Mouse (Mus musculus): ENCODE data around the gene Ddx43. TPM values are rescaled to one million over a fixed set of nuclear protein-coding genes. Genes with fewer than 3 reads are reported as not detected.
"Not testable (repeated sequence)": the region's sequence is repeated elsewhere in the genome, so short reads cannot be mapped to it uniquely, and the experiment has no call there.

Gene Ddx43
- polyA plus RNA-seq, 1 experiment from 2014 or later: 0.44 TPM

- no peak overlapping the region for H3K4me2 ChIP-seq (ENCODE audit: low read length)
- H3K36me3 ChIP-seq (ENCODE audit: control insufficient read depth, insufficient read depth, low read length): no peaks in the 10 kb centered on the region
- peak; percentile 60; the same call in 1 of the 2 replicates for ATAC-seq
- WGBS: 13% methylated on average over 9 of the region's 9 CpGs
- H3K27me3 ChIP-seq (replicated peaks; ENCODE audit: control insufficient read depth, insufficient read depth, low read length): no peaks in the 10 kb centered on the region
- H3K4me1 ChIP-seq (ENCODE audit: control insufficient read depth, insufficient read depth, low read depth, low read length): no peaks in the 10 kb centered on the region
- no peak overlapping the region for H3K9ac ChIP-seq (ENCODE audit: low read depth, low read length)
- no peak overlapping the region for H3K27ac ChIP-seq (ENCODE audit: low read depth, low read length)
- no peak overlapping the region for H3K4me3 ChIP-seq (ENCODE audit: low read length)
- H3K9me3 ChIP-seq (ENCODE audit: control insufficient read depth, low read length): no peaks in the 10 kb centered on the region
These were observed 37.5 kb upstream of the Ddx43 start for GRCm38 (mm10) chr9:78358053-78358452.

DNA sequence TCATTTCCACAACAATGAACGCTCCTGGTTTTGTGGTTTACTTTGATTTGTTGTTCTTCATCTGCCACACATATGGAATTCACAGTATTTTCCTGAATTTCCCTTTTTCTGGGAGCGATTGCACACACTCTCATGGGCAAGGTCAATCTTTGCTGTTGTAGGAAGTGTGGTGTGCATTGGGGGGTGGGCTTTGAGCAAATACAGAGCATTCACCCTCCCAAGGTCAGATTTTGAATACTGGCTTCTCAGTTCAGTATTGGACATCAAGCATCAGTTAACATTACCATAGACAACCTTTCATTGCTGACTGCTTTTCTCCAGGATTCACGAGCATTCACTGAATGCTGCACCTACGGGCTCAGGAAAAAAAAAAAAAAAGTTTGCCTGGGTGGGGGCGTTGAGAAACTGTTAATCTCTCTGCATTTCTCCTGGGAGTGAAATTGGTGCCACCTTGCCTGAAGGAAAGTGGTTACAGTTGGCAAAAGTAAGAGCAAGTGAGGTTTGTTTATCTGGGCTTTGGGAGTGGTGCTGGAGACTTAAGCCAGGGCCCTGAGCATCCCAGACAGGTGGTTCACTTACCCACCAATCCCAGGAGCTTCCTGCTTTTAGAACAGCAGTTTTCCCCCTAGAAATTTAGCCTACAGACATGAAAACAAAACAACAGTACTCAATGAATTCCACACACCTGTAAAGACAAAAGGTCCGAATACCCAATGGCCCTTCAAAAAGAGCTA, 35.7 kb upstream of the Ddx43 start:
- no peaks in the 10 kb centered on the region for H3K4me1 ChIP-seq (ENCODE audit: control insufficient read depth, insufficient read depth, low read depth, low read length)
- H3K4me3 ChIP-seq (ENCODE audit: low read length): no peak overlapping the region
- no peak overlapping the region for H3K9ac ChIP-seq (ENCODE audit: low read depth, low read length)
- 85% methylated on average over 6 of the region's 6 CpGs for WGBS
- H3K4me2 ChIP-seq (ENCODE audit: low read length): no peak overlapping the region
- no peaks in the 10 kb centered on the region for H3K9me3 ChIP-seq (ENCODE audit: control insufficient read depth, low read length)
- H3K27me3 ChIP-seq (replicated peaks; ENCODE audit: control insufficient read depth, insufficient read depth, low read length): no peaks in the 10 kb centered on the region
- ATAC-seq: no peak
- H3K27ac ChIP-seq (ENCODE audit: low read depth, low read length): no peak overlapping the region
- no peaks in the 10 kb centered on the region for H3K36me3 ChIP-seq (ENCODE audit: control insufficient read depth, insufficient read depth, low read length)

DNA sequence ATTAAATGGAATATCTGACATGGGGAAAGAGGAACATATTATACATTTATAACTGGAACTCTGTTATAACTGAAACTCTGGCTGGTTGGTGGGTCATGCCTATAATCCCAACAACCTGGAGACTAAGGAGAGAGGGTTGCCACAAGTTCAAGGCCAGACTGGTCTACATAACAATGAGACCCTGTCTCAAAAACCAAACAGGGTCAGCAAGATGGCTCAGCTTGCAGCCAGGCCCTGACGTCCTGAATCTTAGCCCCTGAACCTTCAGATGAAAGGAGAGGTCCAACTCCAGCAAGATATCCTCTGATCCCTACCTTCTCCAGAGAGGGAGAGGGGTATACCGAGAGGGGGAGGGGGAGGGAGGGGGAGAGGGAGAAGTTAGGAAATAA, 35.1 kb upstream of the Ddx43 start:
- no peak overlapping the region for H3K4me3 ChIP-seq (ENCODE audit: low read length)
- H3K27me3 ChIP-seq (replicated peaks; ENCODE audit: control insufficient read depth, insufficient read depth, low read length): no peaks in the 10 kb centered on the region
- H3K9ac ChIP-seq (ENCODE audit: low read depth, low read length): no peak overlapping the region
- H3K4me1 ChIP-seq (ENCODE audit: control insufficient read depth, insufficient read depth, low read depth, low read length): no peaks in the 10 kb centered on the region
- H3K27ac ChIP-seq (ENCODE audit: low read depth, low read length): no peak overlapping the region
- ATAC-seq: no peak
- H3K4me2 ChIP-seq (ENCODE audit: low read length): no peak overlapping the region
- no peaks in the 10 kb centered on the region for H3K9me3 ChIP-seq (ENCODE audit: control insufficient read depth, low read length)
- no peaks in the 10 kb centered on the region for H3K36me3 ChIP-seq (ENCODE audit: control insufficient read depth, insufficient read depth, low read length)
- WGBS: 34% methylated on average over 2 of the region's 2 CpGs

- Histone ChIP-seq H3K9me3 (ENCODE audit: control insufficient read depth, low read length) (no peaks in the 10 kb centered on the region), H3K36me3 (ENCODE audit: control insufficient read depth, insufficient read depth, low read length) (no peaks in the 10 kb centered on the region), H3K9ac (ENCODE audit: low read depth, low read length) (no peak overlapping the region), H3K27me3 (replicated peaks; ENCODE audit: control insufficient read depth, insufficient read depth, low read length) (no peaks in the 10 kb centered on the region), H3K27ac (ENCODE audit: low read depth, low read length) (no peak overlapping the region), H3K4me3 (ENCODE audit: low read length) (no peak overlapping the region), H3K4me1 (ENCODE audit: control insufficient read depth, insufficient read depth, low read depth, low read length) (no peaks in the 10 kb centered on the region), H3K4me2 (ENCODE audit: low read length) (no peak overlapping the region)
- no peak for ATAC-seq
- 79% methylated on average over 6 of the region's 6 CpGs for WGBS
These were observed 32.2 kb upstream of the Ddx43 start for GRCm38 (mm10) chr9:78363374-78363773.

DNA sequence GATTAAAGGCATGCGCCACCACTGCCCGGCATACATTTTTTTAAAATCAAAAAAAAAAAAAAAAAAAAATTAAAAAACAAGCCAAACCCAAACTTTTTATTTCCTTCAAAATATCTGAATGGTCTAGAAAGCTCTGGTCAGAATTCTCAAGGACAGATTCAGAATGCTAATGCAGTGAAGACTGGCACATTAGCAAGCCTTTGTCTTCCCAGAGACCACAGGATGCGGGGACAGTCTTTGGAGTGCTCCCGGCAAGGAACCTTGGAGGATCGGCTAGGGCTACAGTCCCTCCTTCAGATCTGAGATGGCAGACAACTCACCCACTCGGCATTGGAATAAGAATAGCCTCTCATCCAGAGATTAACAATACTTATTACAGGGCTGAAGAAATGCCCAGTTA, 30.9 kb upstream of the Ddx43 start:
- no peak overlapping the region for H3K9ac ChIP-seq (ENCODE audit: low read depth, low read length)
- no peaks in the 10 kb centered on the region for H3K9me3 ChIP-seq (ENCODE audit: control insufficient read depth, low read length)
- H3K4me2 ChIP-seq (ENCODE audit: low read length): no peak overlapping the region
- no peak overlapping the region for H3K27ac ChIP-seq (ENCODE audit: low read depth, low read length)
- no peaks in the 10 kb centered on the region for H3K4me1 ChIP-seq (ENCODE audit: control insufficient read depth, insufficient read depth, low read depth, low read length)
- H3K36me3 ChIP-seq (ENCODE audit: control insufficient read depth, insufficient read depth, low read length): no peaks in the 10 kb centered on the region
- no peak overlapping the region for H3K4me3 ChIP-seq (ENCODE audit: low read length)
- ATAC-seq: no peak
- no peaks in the 10 kb centered on the region for H3K27me3 ChIP-seq (replicated peaks; ENCODE audit: control insufficient read depth, insufficient read depth, low read length)
- WGBS: 89% methylated on average over 6 of the region's 6 CpGs

DNA sequence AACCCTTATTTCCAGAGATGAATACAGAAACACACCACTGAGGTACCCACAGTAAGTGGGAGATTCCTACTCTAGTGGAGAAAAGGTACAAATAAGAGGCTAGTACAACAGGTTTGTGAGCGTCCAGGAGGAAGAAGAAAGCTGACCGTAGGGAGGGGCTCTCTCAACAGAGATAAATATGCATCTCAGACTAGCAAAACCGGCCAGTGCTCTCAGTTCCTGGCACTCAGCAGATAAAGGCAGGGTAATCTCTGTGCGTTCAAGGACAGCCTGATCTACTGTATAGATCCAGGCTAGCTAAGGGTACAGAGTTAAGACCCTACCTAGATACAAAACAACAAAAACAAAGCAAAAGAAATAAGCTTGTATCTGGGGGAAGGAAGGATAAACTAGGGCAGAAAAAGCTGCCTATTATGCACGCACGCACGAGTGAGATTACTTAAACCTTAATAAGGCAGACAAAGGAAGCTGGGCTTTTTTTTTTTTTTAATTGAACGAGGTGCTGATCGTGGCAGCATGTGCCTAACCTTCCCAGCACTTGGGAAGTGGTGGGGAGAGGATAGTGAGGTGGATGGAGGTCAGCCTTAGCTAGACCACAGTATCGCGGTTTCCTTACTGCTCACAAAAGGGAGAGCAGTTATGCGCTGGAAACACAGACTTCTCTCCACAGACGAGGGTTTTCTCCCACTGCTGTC, 29.6 kb upstream of the Ddx43 start:
- H3K9ac ChIP-seq (ENCODE audit: low read depth, low read length): no peak overlapping the region
- no peak for ATAC-seq
- H3K27me3 ChIP-seq (replicated peaks; ENCODE audit: control insufficient read depth, insufficient read depth, low read length): no peaks in the 10 kb centered on the region
- no peak overlapping the region for H3K27ac ChIP-seq (ENCODE audit: low read depth, low read length)
- 79% methylated on average over 13 of the region's 13 CpGs for WGBS
- no peaks in the 10 kb centered on the region for H3K9me3 ChIP-seq (ENCODE audit: control insufficient read depth, low read length)
- no peaks in the 10 kb centered on the region for H3K36me3 ChIP-seq (ENCODE audit: control insufficient read depth, insufficient read depth, low read length)
- H3K4me3 ChIP-seq (ENCODE audit: low read length): no peak overlapping the region
- no peak overlapping the region for H3K4me2 ChIP-seq (ENCODE audit: low read length)
- H3K4me1 ChIP-seq (ENCODE audit: control insufficient read depth, insufficient read depth, low read depth, low read length): no peaks in the 10 kb centered on the region

DNA sequence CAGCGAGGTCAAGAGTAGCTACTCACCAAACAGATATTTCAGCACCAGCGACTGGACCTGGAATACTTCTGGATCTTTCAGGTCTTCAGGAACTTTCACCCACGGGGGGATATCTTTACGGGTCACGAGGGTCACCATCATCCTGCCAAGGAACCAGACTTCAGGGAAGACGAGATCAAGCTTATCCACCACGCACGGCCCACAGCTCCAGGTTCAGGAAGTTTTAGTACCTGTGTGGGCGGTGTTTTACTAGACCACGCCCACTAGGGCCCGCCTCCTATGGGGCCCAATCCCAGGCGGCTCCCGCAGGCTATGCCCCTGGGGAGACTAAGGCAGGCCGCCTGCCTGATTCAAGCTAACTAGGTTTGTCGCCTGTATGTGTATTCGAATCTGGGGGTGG, 27.6 kb upstream of the Ddx43 start, which contains the start of gene Dppa5a:
TSS of gene Dppa5a (minus strand) at position 219 of the 400 bp plus-strand sequence.
- not testable (repeated sequence) for H3K4me2 ChIP-seq (ENCODE audit: low read length); H3K4me3 ChIP-seq (ENCODE audit: low read length); H3K9ac ChIP-seq (ENCODE audit: low read depth, low read length); ATAC-seq; H3K36me3 ChIP-seq (ENCODE audit: control insufficient read depth, insufficient read depth, low read length); H3K27ac ChIP-seq (ENCODE audit: low read depth, low read length); H3K4me1 ChIP-seq (ENCODE audit: control insufficient read depth, insufficient read depth, low read depth, low read length); H3K27me3 ChIP-seq (replicated peaks; ENCODE audit: control insufficient read depth, insufficient read depth, low read length); H3K9me3 ChIP-seq (ENCODE audit: control insufficient read depth, low read length)
- 93% methylated on average over 16 of the region's 16 CpGs for WGBS

GRCm38 (mm10) chr9:78368671-78369293, 26.8 kb upstream of the Ddx43 start:
- 90% methylated on average over 3 of the region's 3 CpGs for WGBS
- Histone ChIP-seq H3K9me3 (ENCODE audit: control insufficient read depth, low read length) (no peaks in the 10 kb centered on the region), H3K27ac (ENCODE audit: low read depth, low read length) (no peak overlapping the region), H3K4me3 (ENCODE audit: low read length) (no peak overlapping the region), H3K4me1 (ENCODE audit: control insufficient read depth, insufficient read depth, low read depth, low read length) (no peaks in the 10 kb centered on the region), H3K4me2 (ENCODE audit: low read length) (no peak overlapping the region), H3K27me3 (replicated peaks; ENCODE audit: control insufficient read depth, insufficient read depth, low read length) (no peaks in the 10 kb centered on the region), H3K9ac (ENCODE audit: low read depth, low read length) (no peak overlapping the region), H3K36me3 (ENCODE audit: control insufficient read depth, insufficient read depth, low read length) (no peaks in the 10 kb centered on the region)
- no peak for ATAC-seq

DNA sequence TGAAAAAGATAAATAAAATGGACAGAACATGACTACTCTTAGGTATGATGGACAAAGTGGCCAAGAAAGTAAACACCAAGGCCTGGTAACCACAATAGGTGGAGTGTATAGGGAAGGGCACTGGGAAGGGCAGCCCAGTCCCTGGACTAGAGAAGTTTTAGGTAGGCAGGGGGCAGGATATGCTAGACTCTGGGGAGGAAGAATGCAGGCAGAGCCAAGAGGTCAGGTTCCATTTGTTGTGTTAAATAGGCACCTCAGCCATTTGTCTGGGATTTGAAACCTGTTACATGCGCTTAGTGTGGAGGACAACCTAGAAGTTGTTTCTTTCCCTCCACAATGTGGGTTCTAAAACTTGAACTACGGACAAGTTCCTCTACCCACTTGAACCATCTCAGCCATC, 26.2 kb upstream of the Ddx43 start:
- Histone ChIP-seq H3K4me3 (ENCODE audit: low read length) (no peak overlapping the region), H3K27ac (ENCODE audit: low read depth, low read length) (no peak overlapping the region), H3K27me3 (replicated peaks; ENCODE audit: control insufficient read depth, insufficient read depth, low read length) (no peaks in the 10 kb centered on the region), H3K4me2 (ENCODE audit: low read length) (no peak overlapping the region), H3K36me3 (ENCODE audit: control insufficient read depth, insufficient read depth, low read length) (no peaks in the 10 kb centered on the region), H3K9ac (ENCODE audit: low read depth, low read length) (no peak overlapping the region), H3K4me1 (ENCODE audit: control insufficient read depth, insufficient read depth, low read depth, low read length) (no peaks in the 10 kb centered on the region), H3K9me3 (ENCODE audit: control insufficient read depth, low read length) (no peaks in the 10 kb centered on the region)
- WGBS: 93% methylated on average over 2 of the region's 2 CpGs
- no peak for ATAC-seq
